Mouse (Mus musculus) heart, embryonic 14.5 days (tissue): Measurements from ENCODE around the gene Znhit3. TPM values are rescaled to one million over a fixed set of nuclear protein-coding genes. Genes with fewer than 3 reads are reported as not detected.
A peak's percentile ranks its signal among the peaks of the same experiment; 100 is the strongest.

Experiments used
- ATAC-seq: fragments of 200-750 bp; cut with Nextera tagmentation; 2 replicates; pipeline ENCODE4 v1.8.0; 2017; ENCODE audit warnings: low read depth, moderate TSS enrichment; ENCODE audit not compliant: insufficient number of reproducible peaks, insufficient read depth, low FRiP score
- H3K27ac ChIP-seq, 2 experiments: fragments of 200-500 bp in 1 of 2; fragments of 300-500 bp in 1 of 2; sonication (generic) in 1 of 2; replicated peaks in 1 of 2; 2 replicates each; pipeline ENCODE4 v1.5.1; 2012 to 2014; ENCODE audit warnings: low read depth in 2 of 2, low read length in 2 of 2, control low read depth in 1 of 2, mild to moderate bottlenecking in 1 of 2, mixed read lengths in 1 of 2; ENCODE audit not compliant: control insufficient read depth in 1 of 2, insufficient read depth in 1 of 2
- H3K27me3 ChIP-seq: fragments of 300-500 bp; sonication (generic); 2 replicates; pipeline ENCODE4 v1.6.1; 2014; ENCODE audit warnings: mild to moderate bottlenecking, low read length, control low read depth; ENCODE audit not compliant: control insufficient read depth, insufficient read depth
- H3K36me3 ChIP-seq: fragments of 300-500 bp; sonication (generic); 2 replicates; pipeline ENCODE4 v1.6.1; 2014; ENCODE audit warnings: mild to moderate bottlenecking, control low read depth, low read length, mixed read lengths; ENCODE audit not compliant: control insufficient read depth, insufficient read depth
- H3K4me1 ChIP-seq, 2 experiments: fragments of 200-500 bp in 1 of 2; fragments of 300-500 bp in 1 of 2; sonication (generic) in 1 of 2; 2 replicates each; pipeline ENCODE4 v1.6.1; 2012 to 2014; ENCODE audit warnings: low read length in 2 of 2, control low read depth in 1 of 2, mixed read lengths in 1 of 2; ENCODE audit not compliant: control insufficient read depth in 2 of 2, insufficient read depth in 2 of 2
- H3K4me2 ChIP-seq: fragments of 300-500 bp; sonication (generic); 2 replicates; pipeline ENCODE4 v1.6.1; 2014; ENCODE audit warnings: mild to moderate bottlenecking, low read length
- H3K4me3 ChIP-seq, 2 experiments: fragments of 200-500 bp in 1 of 2; fragments of 300-500 bp in 1 of 2; sonication (generic) in 1 of 2; 2 replicates each; pipeline ENCODE4 v1.5.1; 2012 to 2014; ENCODE audit warnings: low read length in 2 of 2, mild to moderate bottlenecking in 2 of 2, control low read depth in 1 of 2, low read depth in 1 of 2, moderate library complexity in 1 of 2; ENCODE audit not compliant: control insufficient read depth in 1 of 2, insufficient read depth in 1 of 2
- H3K9ac ChIP-seq: fragments of 300-500 bp; sonication (generic); 2 replicates; pipeline ENCODE4 v1.6.1; 2014; ENCODE audit warnings: mild to moderate bottlenecking, low read length
- H3K9me3 ChIP-seq: fragments of 300-500 bp; sonication (generic); 2 replicates; pipeline ENCODE4 v1.6.1; 2016; ENCODE audit warnings: low read length, control low read depth; ENCODE audit not compliant: control insufficient read depth
- WGBS: fragments of 180-500 bp; shearing (Covaris S2); extraction: QIAGEN DNeasy Blood & Tissue Kit; methylation state at CpG from one replicate; pipeline ENCODE4 v1.1.7; 2014; 5-methylcytosine and 5-hydroxymethylcytosine counted together
- polyA plus RNA-seq: library from polyadenylated mRNA; unstranded; fragments of >200 nt; fragmentation: Nextera tagmentation; extraction: Ambion mirVana; gene quantifications from 2 replicates; pipeline ENCODE4 v1.2.1, GENCODE M21; 2014

Znhit3 gene
- polyA plus RNA-seq, 1 experiment from 2014 or later: 42.6 TPM

DNA sequence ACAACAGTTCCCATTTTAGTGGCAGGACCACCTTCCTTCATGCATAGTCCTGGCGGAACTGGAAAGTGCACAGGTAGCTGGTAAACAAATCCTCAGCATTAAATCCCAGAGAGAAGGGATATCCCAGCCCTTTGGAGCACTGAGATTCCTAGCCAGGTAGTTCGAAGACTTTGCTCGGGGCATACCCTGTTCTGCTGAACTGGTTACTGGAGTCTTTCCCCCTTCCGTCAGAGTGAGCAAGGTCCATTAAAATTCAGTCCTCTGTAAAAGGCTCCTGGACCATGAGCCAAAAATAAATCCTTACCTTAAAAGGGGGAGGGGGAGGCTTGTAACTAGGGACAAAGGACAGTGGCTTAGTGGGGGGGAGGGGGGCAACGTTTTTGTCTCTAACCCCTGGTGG, 43.0 kb upstream of the Znhit3 start:
- Histone ChIP-seq H3K27me3 (peaks cover 36% of the 10 kb centered on the region), H3K36me3 (no peaks in the 10 kb centered on the region), H3K27ac (no peak overlapping the region), H3K4me1 (peaks cover 10 to 24% of the 10 kb centered on the region in 2 experiments), H3K4me3 (no peak overlapping the region), H3K9me3 (no peaks in the 10 kb centered on the region), H3K4me2 (peak overlapping the region; percentile 52; the same call in 1 of the 2 replicates), H3K9ac (no peak overlapping the region)
- no peak for ATAC-seq
- 34% methylated on average over 5 of the region's 5 CpGs for WGBS

GRCm38 (mm10) chr11:84958271-84958630, 42.1 kb upstream of the Znhit3 start:
- no peaks in the 10 kb centered on the region for H3K9me3 ChIP-seq
- ATAC-seq: no peak
- peak overlapping the region in 1 of 2 experiments; percentile 29; a peak in 2 of 4 replicates for H3K4me3 ChIP-seq
- H3K4me1 ChIP-seq: peaks cover 10 to 24% of the 10 kb centered on the region in 2 experiments
- no peak overlapping the region for H3K27ac ChIP-seq
- H3K9ac ChIP-seq: no peak overlapping the region
- H3K27me3 ChIP-seq: peaks cover 36% of the 10 kb centered on the region
- 3% methylated on average over 11 of the region's 11 CpGs for WGBS
- H3K4me2 ChIP-seq: peak overlapping the region; percentile 55
- H3K36me3 ChIP-seq: no peaks in the 10 kb centered on the region

DNA sequence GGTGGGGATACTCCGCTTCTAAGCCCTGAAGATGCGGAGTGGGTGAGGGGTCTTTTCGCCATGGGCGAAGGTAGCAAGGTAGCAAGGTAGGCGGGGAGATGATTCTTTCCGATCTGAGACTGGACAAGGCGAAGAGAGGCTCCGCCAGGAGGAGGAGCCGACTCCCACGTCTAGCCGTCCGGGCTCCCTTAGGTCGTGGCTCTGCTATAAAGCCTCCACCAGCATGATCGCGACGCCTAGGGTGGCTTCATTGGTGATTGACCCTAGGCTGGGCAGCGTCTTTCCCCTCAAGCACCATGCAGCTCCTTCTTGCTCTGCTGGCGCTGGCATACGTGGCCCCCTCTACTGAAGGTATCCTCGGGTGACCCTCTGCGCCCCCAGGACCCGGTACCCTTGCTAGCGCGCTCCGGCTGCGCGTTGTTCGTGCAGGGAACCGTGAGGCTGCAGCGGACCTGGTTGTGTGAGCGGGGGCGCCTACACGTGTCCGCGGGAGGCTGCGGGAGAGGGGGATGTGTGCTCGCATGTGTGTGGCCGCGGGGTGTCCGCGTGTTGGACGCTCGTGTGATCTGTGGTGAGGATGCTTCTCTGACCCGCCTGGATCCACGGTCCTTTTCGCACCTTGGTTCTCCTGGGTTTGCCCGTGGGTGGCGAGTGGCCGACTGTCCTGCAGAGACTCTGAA, 41.6 kb upstream of the Znhit3 start, which contains the start of gene Car4:
Gene Car4, plus strand, starts transcription at position 196 of the 680 bp plus-strand sequence.
- WGBS: under 1% methylated on average over 49 of the region's 49 CpGs
- no peak within 1 kb of the TSS for H3K27ac ChIP-seq
- ATAC-seq: no peak

DNA sequence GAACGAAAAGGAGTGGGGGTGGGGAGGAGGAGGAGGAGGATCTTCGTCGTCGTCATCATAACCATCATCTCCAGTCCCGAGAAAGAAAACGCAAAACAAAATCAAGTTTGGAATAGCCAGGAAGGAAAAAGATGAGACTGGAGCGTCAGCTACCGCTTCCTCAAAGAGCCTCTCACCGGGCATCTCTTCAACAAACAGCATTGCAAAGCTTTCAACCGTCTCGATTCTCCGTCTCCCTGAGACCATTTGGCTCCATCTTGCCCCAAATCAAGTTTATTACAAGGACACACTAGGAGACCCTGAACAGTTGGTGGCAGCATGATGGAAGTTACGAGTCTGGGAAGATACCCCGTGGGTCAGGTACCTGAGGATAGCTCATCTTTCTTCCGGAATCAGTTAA, 41.0 kb upstream of the Znhit3 start:
- no peaks in the 10 kb centered on the region for H3K36me3 ChIP-seq
- no peaks in the 10 kb centered on the region for H3K9me3 ChIP-seq
- no peak overlapping the region for H3K9ac ChIP-seq
- H3K4me2 ChIP-seq: peak overlapping the region; percentile 55
- no peak overlapping the region for H3K27ac ChIP-seq
- H3K4me3 ChIP-seq: peak overlapping the region in 1 of 2 experiments; percentile 29; a peak in 1 of 4 replicates
- no peak for ATAC-seq
- peaks cover 10 to 24% of the 10 kb centered on the region in 2 experiments for H3K4me1 ChIP-seq
- H3K27me3 ChIP-seq: peaks cover 36% of the 10 kb centered on the region
- 3% methylated on average over 15 of the region's 15 CpGs for WGBS

More for the DNA sequence above, 41.6 kb upstream of the Znhit3 start, which contains the start of gene Car4:
- Histone ChIP-seq H3K9ac (no peak within 1 kb of the TSS), H3K27me3 (peaks cover 36% of the 10 kb centered on the region), H3K9me3 (no peaks in the 10 kb centered on the region), H3K4me1 (peaks cover 10 to 24% of the 10 kb centered on the region in 2 experiments), H3K4me3 (peak within 1 kb of the TSS in 1 of 2 experiments; percentile 29; a peak in 2 of 4 replicates), H3K36me3 (no peaks in the 10 kb centered on the region), H3K4me2 (peak within 1 kb of the TSS; percentile 55)

DNA sequence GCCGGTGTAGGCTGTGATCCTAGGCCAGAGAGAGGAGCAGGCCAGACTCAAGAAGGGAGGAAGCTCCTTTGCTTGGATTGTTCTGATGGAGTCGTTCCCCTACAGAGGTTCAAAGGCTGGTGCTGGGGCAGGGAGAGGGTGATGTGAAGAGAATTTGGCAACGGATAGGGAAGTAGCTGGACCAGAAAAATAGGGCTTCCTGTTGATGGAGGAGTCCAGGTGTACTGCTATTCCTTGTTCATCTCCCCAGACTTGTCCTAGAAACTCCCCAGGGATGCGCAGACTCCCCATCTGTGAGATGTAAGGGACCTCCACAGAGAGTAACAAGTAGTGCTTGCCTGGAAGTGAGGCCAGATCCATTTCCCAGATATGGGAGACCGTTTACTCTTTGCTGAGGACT, 40.2 kb upstream of the Znhit3 start:
- Histone ChIP-seq H3K27me3 (peaks cover 36% of the 10 kb centered on the region), H3K4me2 (no peak overlapping the region), H3K4me1 (peaks cover 10 to 24% of the 10 kb centered on the region in 2 experiments), H3K9me3 (no peaks in the 10 kb centered on the region), H3K4me3 (no peak overlapping the region), H3K36me3 (no peaks in the 10 kb centered on the region), H3K9ac (no peak overlapping the region), H3K27ac (no peak overlapping the region)
- no peak for ATAC-seq
- 37% methylated on average over 5 of the region's 5 CpGs for WGBS

- 22% methylated on average over 2 of the region's 2 CpGs for WGBS
- no peak overlapping the region for H3K9ac ChIP-seq
- ATAC-seq: no peak
- H3K27ac ChIP-seq: no peak overlapping the region
- H3K4me1 ChIP-seq: peaks cover 0 to 3% of the 10 kb centered on the region in 2 experiments; a peak in 2 of 4 replicates
- no peak overlapping the region for H3K4me2 ChIP-seq
- no peaks in the 10 kb centered on the region for H3K9me3 ChIP-seq
- H3K36me3 ChIP-seq: no peaks in the 10 kb centered on the region
- peaks cover 18% of the 10 kb centered on the region for H3K27me3 ChIP-seq
- no peak overlapping the region for H3K4me3 ChIP-seq
Observed at GRCm38 (mm10) chr11:84952611-84953010, 36.4 kb upstream of the Znhit3 start.

DNA sequence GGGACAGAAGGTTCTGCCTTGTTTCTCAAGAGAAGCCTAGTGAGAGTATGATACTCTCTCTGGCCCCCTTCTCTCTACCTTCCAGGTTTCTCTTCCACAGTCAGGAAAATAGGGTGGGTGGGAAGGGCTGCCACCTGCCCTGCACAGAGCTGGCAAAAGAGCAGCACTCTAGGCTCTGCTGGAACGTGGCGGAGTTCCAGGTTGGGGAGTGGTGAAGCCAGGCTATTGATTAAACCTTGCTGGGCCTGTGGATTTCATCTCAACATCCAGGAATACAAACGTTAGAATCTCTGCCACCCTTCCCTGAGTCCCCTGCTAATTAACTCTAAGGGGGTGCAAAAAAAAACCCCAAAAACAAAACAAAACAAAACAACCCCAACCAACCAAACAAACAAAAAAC, 32.4 kb upstream of the Znhit3 start:
- 54% methylated on average over 3 of the region's 3 CpGs for WGBS
- no peak for ATAC-seq

More for the DNA sequence above, 32.4 kb upstream of the Znhit3 start:
- Histone ChIP-seq H3K27ac (no peak overlapping the region), H3K4me3 (no peak overlapping the region), H3K4me2 (no peak overlapping the region), H3K9me3 (no peaks in the 10 kb centered on the region), H3K9ac (no peak overlapping the region), H3K36me3 (no peaks in the 10 kb centered on the region), H3K27me3 (peaks cover 24% of the 10 kb centered on the region), H3K4me1 (no peaks in the 10 kb centered on the region)
